Mouse (Mus musculus) midbrain, embryonic 13.5 days (tissue): ENCODE data around the gene Ugt1a6a. TPM values are rescaled to one million over a fixed set of nuclear protein-coding genes. Genes with fewer than 3 reads are reported as not detected.

Experiments used
- ATAC-seq: fragments of 200-750 bp; cut with Nextera tagmentation; 2 replicates; pipeline ENCODE4 v1.8.0; 2017; ENCODE audit warnings: mild to moderate bottlenecking, moderate TSS enrichment, moderate library complexity
- H3K27ac ChIP-seq: fragments of 300-500 bp; sonication (generic); 2 replicates; pipeline ENCODE4 v1.5.1; 2015; ENCODE audit warnings: inconsistent platforms, mild to moderate bottlenecking, moderate library complexity
- H3K27me3 ChIP-seq: fragments of 300-500 bp; sonication (generic); 2 replicates; pipeline ENCODE4 v1.6.1; 2015; ENCODE audit warnings: mild to moderate bottlenecking, inconsistent platforms
- H3K36me3 ChIP-seq: fragments of 300-500 bp; sonication (generic); 2 replicates; pipeline ENCODE4 v1.6.1; 2015; ENCODE audit warnings: mild to moderate bottlenecking, inconsistent platforms
- H3K4me1 ChIP-seq: fragments of 300-500 bp; sonication (generic); replicated peaks from 2 replicates; pipeline ENCODE4 v1.6.1; 2015; ENCODE audit warnings: inconsistent platforms
- H3K4me2 ChIP-seq: fragments of 300-500 bp; sonication (generic); replicated peaks from 2 replicates; pipeline ENCODE4 v1.6.1; 2015; ENCODE audit warnings: moderate library complexity, mild to moderate bottlenecking, inconsistent platforms
- H3K4me3 ChIP-seq: fragments of 300-500 bp; sonication (generic); replicated peaks from 2 replicates; pipeline ENCODE4 v1.5.1; 2015; ENCODE audit warnings: mild to moderate bottlenecking, inconsistent platforms
- H3K9ac ChIP-seq: fragments of 300-500 bp; sonication (generic); replicated peaks from 2 replicates; pipeline ENCODE4 v1.6.1; 2015; ENCODE audit warnings: mild to moderate bottlenecking, inconsistent platforms
- H3K9me3 ChIP-seq: fragments of 300-500 bp; sonication (generic); 2 replicates; pipeline ENCODE4 v1.6.1; 2016; ENCODE audit warnings: mild to moderate bottlenecking, inconsistent platforms
- WGBS: fragments of 180-500 bp; shearing (Covaris S2); methylation state at CpG from one replicate; pipeline ENCODE4 v1.1.7; 2015; 5-methylcytosine and 5-hydroxymethylcytosine counted together
- polyA plus RNA-seq: library from polyadenylated mRNA; unstranded; fragments of >200 nt; fragmentation: Nextera tagmentation; extraction: Ambion mirVana; gene quantifications from 2 replicates; pipeline ENCODE4 v1.2.1, GENCODE M21; 2015

Ugt1a6a gene
- polyA plus RNA-seq, 1 experiment from 2014 or later = 0.90 TPM

- H3K27ac ChIP-seq = no peak overlapping the region
- H3K4me1 ChIP-seq = no peaks in the 10 kb centered on the region
- no peak overlapping the region for H3K9ac ChIP-seq
- H3K4me3 ChIP-seq = no peak overlapping the region
- 68% methylated on average over 14 of the region's 14 CpGs for WGBS
- H3K27me3 ChIP-seq = no peaks in the 10 kb centered on the region
- no peak overlapping the region for H3K4me2 ChIP-seq
- ATAC-seq = no peak
- peaks cover 97% of the 10 kb centered on the region for H3K9me3 ChIP-seq
- no peaks in the 10 kb centered on the region for H3K36me3 ChIP-seq
Measured at GRCm38 (mm10) chr1:88233421-88234247, 99.0 kb downstream of the Ugt1a6a start.

GRCm38 (mm10) chr1:88234248-88234610 lies 99.6 kb downstream of the Ugt1a6a start:
- no peaks in the 10 kb centered on the region for H3K36me3 ChIP-seq
- ATAC-seq = no peak
- no peaks in the 10 kb centered on the region for H3K4me1 ChIP-seq
- H3K4me3 ChIP-seq = no peak overlapping the region
- H3K27me3 ChIP-seq = no peaks in the 10 kb centered on the region
- H3K27ac ChIP-seq = no peak overlapping the region
- H3K9me3 ChIP-seq = peaks cover 97% of the 10 kb centered on the region
- no peak overlapping the region for H3K4me2 ChIP-seq
- WGBS = 62% methylated on average over 4 of the region's 4 CpGs
- H3K9ac ChIP-seq = no peak overlapping the region

GRCm38 (mm10) chr1:88234646-88235045 lies 100.0 kb downstream of the Ugt1a6a start:
- 43% methylated on average over 5 of the region's 5 CpGs for WGBS
- peaks cover 97% of the 10 kb centered on the region for H3K9me3 ChIP-seq
- no peaks in the 10 kb centered on the region for H3K36me3 ChIP-seq
- no peak overlapping the region for H3K4me3 ChIP-seq
- H3K4me1 ChIP-seq = no peaks in the 10 kb centered on the region
- no peak overlapping the region for H3K4me2 ChIP-seq
- H3K27me3 ChIP-seq = no peaks in the 10 kb centered on the region
- no peak overlapping the region for H3K27ac ChIP-seq
- no peak for ATAC-seq
- no peak overlapping the region for H3K9ac ChIP-seq

GRCm38 (mm10) chr1:88235046-88235893 lies 100.7 kb downstream of the Ugt1a6a start:
- H3K4me1 ChIP-seq = no peaks in the 10 kb centered on the region
- H3K9me3 ChIP-seq = peaks cover 97% of the 10 kb centered on the region
- no peak overlapping the region for H3K4me3 ChIP-seq
- no peaks in the 10 kb centered on the region for H3K36me3 ChIP-seq
- H3K27ac ChIP-seq = no peak overlapping the region
- no peak overlapping the region for H3K9ac ChIP-seq
- no peak overlapping the region for H3K4me2 ChIP-seq
- no peaks in the 10 kb centered on the region for H3K27me3 ChIP-seq
- peak; percentile 31 for ATAC-seq
- 65% methylated on average over 11 of the region's 11 CpGs for WGBS

GRCm38 (mm10) chr1:88235894-88236415 lies 101.3 kb downstream of the Ugt1a6a start:
- H3K36me3 ChIP-seq = no peaks in the 10 kb centered on the region
- no peaks in the 10 kb centered on the region for H3K27me3 ChIP-seq
- WGBS = 61% methylated on average over 4 of the region's 4 CpGs
- no peak overlapping the region for H3K9ac ChIP-seq
- H3K4me3 ChIP-seq = no peak overlapping the region
- peaks cover 97% of the 10 kb centered on the region for H3K9me3 ChIP-seq
- ATAC-seq = no peak
- no peaks in the 10 kb centered on the region for H3K4me1 ChIP-seq
- H3K27ac ChIP-seq = no peak overlapping the region
- H3K4me2 ChIP-seq = no peak overlapping the region

GRCm38 (mm10) chr1:88237311-88237710 lies 102.7 kb downstream of the Ugt1a6a start:
- Histone ChIP-seq H3K9me3 (peaks cover 95% of the 10 kb centered on the region), H3K4me1 (no peaks in the 10 kb centered on the region), H3K36me3 (no peaks in the 10 kb centered on the region), H3K27me3 (no peaks in the 10 kb centered on the region), H3K9ac (no peak overlapping the region), H3K4me2 (no peak overlapping the region), H3K27ac (no peak overlapping the region), H3K4me3 (no peak overlapping the region)
- 79% methylated on average over 5 of the region's 5 CpGs for WGBS
- no peak for ATAC-seq

- Histone ChIP-seq H3K9me3 (peaks cover 94% of the 10 kb centered on the region), H3K4me2 (no peak overlapping the region), H3K36me3 (no peaks in the 10 kb centered on the region), H3K4me3 (no peak overlapping the region), H3K27ac (no peak overlapping the region), H3K9ac (no peak overlapping the region), H3K27me3 (no peaks in the 10 kb centered on the region), H3K4me1 (no peaks in the 10 kb centered on the region)
- WGBS = 77% methylated on average over 6 of the region's 6 CpGs
- 0 out of 2 replicates have a peak, but pooled peaks have one; percentile 12 for ATAC-seq
Measured at GRCm38 (mm10) chr1:88238771-88239170, 104.2 kb downstream of the Ugt1a6a start.

- Histone ChIP-seq H3K27me3 (no peaks in the 10 kb centered on the region), H3K36me3 (no peaks in the 10 kb centered on the region), H3K9me3 (peaks cover 94% of the 10 kb centered on the region), H3K9ac (no peak overlapping the region), H3K4me1 (no peaks in the 10 kb centered on the region), H3K27ac (no peak overlapping the region), H3K4me3 (no peak overlapping the region), H3K4me2 (no peak overlapping the region)
- ATAC-seq = no peak
- 72% methylated on average over 5 of the region's 5 CpGs for WGBS
Measured at GRCm38 (mm10) chr1:88240072-88240471, 105.5 kb downstream of the Ugt1a6a start.

GRCm38 (mm10) chr1:88240579-88240978 lies 106.0 kb downstream of the Ugt1a6a start:
- H3K4me1 ChIP-seq = no peaks in the 10 kb centered on the region
- H3K27ac ChIP-seq = no peak overlapping the region
- no peak overlapping the region for H3K4me3 ChIP-seq
- H3K4me2 ChIP-seq = no peak overlapping the region
- 0 out of 2 replicates have a peak, but pooled peaks have one; percentile 3 for ATAC-seq
- H3K9ac ChIP-seq = no peak overlapping the region
- peaks cover 94% of the 10 kb centered on the region for H3K9me3 ChIP-seq
- 75% methylated on average over 4 of the region's 4 CpGs for WGBS
- H3K27me3 ChIP-seq = no peaks in the 10 kb centered on the region
- no peaks in the 10 kb centered on the region for H3K36me3 ChIP-seq

- Histone ChIP-seq H3K4me3 (no peak overlapping the region), H3K27ac (no peak overlapping the region), H3K4me1 (no peaks in the 10 kb centered on the region), H3K27me3 (no peaks in the 10 kb centered on the region), H3K36me3 (no peaks in the 10 kb centered on the region), H3K9me3 (peaks cover 96% of the 10 kb centered on the region), H3K4me2 (no peak overlapping the region), H3K9ac (no peak overlapping the region)
- ATAC-seq = no peak
- WGBS = 68% methylated on average over 5 of the region's 5 CpGs
Measured at GRCm38 (mm10) chr1:88243861-88244260, 109.3 kb downstream of the Ugt1a6a start.

GRCm38 (mm10) chr1:88245881-88246280 lies 111.3 kb downstream of the Ugt1a6a start:
- Histone ChIP-seq H3K4me3 (no peak overlapping the region), H3K4me1 (no peaks in the 10 kb centered on the region), H3K27ac (no peak overlapping the region), H3K27me3 (no peaks in the 10 kb centered on the region), H3K9ac (no peak overlapping the region), H3K4me2 (no peak overlapping the region), H3K9me3 (peaks cover 96% of the 10 kb centered on the region), H3K36me3 (no peaks in the 10 kb centered on the region)
- 79% methylated on average over 6 of the region's 6 CpGs for WGBS
- ATAC-seq = no peak

GRCm38 (mm10) chr1:88246386-88246785 lies 111.8 kb downstream of the Ugt1a6a start:
- no peaks in the 10 kb centered on the region for H3K36me3 ChIP-seq
- no peak overlapping the region for H3K27ac ChIP-seq
- H3K27me3 ChIP-seq = no peaks in the 10 kb centered on the region
- WGBS = 43% methylated on average over 6 of the region's 6 CpGs
- no peak overlapping the region for H3K4me2 ChIP-seq
- peaks cover 96% of the 10 kb centered on the region for H3K9me3 ChIP-seq
- no peak for ATAC-seq
- H3K4me3 ChIP-seq = no peak overlapping the region
- H3K9ac ChIP-seq = no peak overlapping the region
- H3K4me1 ChIP-seq = no peaks in the 10 kb centered on the region
